Mouse (Mus musculus): ENCODE results near the gene Tyms.
"Not testable (repeated sequence)": the region's sequence is repeated elsewhere in the genome, so short reads cannot be mapped to it uniquely, and the experiment has no call there.

Gene Tyms

DNA sequence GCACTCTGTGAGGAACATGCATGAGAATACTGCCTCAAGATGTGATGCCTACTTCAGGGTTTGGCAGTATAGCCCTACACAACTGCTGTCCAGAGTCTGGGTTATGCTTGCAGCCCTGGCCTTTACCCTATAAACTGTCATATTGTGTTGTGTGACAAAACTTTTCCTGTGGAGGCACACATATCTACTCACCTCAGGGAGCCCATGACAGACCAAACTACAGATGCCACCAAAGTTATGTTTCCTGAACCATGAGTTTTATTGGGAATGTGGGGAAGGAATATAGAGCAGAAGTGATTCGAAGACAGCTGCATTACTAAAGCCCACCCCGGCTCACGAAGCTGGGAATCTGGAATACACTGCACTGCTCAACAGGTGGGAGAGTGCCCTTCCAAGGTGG is 29.9 kb upstream of the Tyms start:
- DNase-seq (ENCODE audit: low read depth), result no peak

DNA sequence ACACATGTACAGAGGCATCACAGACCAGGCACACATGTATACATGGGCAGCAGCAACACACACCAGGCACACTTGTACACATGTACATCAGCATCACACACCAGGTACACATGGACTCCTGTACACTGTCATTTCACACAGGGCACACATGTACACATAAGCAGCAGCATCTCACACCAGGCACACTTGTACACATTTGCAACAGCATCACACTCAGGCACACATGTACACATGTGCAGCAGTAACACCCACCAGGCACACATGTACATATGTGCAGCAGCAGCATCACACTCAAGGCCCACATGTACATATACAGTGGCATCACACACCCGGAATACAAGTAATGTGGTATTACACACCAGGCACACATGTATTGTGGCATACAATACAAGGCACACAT is 24.8 kb upstream of the Tyms start:
- no peak for DNase-seq (ENCODE audit: low read depth)

DNA sequence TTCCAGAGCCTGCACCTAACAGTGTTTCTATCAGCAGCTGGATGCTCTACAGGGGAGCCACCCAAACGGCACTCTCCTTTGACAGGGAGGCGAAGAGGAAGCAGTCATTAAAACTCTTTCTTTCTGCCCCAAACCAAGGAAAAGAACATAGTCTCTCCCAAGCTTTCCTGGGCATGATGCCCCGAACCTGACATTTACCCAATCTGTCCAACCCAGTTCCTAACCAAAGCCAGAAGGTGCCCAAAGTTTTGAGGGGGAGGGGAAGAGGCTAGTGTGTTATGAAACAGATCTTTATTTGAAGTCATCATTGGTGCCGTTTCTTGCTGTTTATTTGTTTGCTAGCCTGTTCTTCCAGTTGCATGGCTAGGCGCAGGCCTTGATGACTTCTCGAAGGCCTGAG is 22.3 kb upstream of the Tyms start:
- DNase-seq (ENCODE audit: low read depth), result peak; percentile 58

DNA sequence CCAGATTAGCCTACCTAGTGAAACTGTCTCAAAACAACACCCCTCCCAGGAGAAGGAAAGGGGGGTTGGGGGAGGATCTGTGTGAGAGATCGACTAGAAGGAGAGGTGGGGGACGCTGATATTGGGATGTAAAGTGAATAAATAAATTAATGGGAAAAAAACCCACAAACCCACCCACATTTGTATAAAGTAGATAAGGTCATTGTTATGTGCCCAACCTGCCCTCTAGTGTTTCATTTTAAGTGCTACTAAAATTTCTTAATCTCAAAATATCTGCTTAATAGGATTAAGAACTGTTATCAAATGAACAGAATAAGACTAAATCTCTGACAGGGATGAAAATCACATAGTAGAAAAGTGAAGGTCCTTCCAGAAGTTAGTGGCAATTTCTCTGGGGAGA is 21.0 kb upstream of the Tyms start:
- DNase-seq (ENCODE audit: low read depth), result no peak

DNA sequence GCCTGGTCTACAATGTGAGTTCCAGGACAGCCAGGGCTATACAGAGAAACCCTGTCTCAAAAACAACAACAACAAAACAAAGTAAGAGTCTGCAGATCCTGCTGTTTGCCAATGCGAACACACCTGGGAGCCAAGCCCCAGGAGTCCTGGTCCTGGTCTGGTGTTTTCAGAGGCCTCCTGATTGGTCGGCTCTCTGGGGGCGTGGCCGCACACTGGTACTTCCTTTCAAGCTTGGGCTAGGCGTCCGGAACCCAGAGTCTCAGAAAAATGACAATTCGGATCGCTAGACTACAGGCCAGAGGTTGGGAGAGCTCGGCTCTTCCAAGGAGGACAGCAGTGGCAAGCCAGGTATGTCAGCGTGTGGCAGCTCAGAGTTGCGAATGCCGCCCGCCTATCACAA is 19.3 kb upstream of the Tyms start:
- DNase-seq (ENCODE audit: low read depth), result no peak

DNA sequence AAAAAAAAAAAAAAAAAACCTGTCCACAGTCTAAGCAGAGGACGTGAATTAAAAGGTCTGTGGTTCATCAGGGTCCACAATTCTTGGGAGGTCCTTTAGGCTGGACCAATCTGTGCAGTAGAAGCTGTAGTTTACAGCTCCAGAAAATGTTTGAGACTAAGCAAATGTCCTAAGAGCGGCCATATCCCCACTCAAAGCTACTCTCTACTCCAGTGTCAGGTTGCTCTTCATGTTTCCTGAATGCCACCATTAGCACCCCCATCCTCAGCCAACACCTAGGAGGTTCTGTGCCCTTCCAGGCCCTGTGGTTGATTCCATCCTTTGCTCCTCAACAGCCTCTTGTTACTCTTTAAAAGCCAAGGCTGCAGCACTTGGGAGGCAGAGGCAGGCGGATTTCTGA is 1.0 kb downstream of the Tyms start:
- peak; percentile 13 for DNase-seq (ENCODE audit: low read depth)

DNA sequence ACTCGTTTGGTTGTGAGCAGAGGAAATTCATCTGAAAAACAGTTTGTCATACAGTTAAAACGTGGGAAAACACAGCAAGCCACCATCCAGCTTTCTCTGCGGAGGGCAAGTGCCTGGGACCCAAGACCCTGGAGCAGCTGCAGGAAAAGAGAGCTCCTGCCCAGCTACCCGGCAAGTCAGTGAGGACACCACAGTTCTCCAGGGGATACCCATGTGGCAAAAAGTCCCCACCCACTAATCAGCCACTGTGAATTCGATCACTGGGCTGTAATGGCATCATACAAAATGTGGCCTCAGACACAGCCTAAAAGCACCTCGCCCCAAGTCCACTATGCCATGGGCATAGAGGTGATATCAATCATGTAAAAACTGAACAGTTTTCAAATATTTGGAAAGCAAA is 1.7 kb downstream of the Tyms start:
- DNase-seq (ENCODE audit: low read depth), result no peak

DNA sequence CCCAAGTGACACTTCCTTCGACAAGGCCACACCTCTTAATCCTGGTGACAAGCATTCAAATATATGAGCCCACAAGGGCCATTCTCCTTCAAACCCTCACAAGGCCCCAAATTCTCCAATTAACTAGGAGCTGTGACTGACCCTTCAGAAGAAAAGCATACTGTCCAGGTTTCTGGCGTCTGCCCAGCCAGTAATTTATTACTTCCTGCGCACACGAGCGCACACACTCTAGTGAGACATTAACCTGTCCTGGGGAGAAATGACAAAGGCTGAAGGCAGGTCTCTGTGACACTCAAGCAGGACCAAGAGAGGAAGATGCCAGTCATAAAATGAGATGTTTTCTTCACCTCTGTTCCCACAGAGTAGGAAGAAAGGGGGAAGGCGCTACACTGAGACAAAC is 5.7 kb downstream of the Tyms start:
- DNase-seq (ENCODE audit: low read depth), result no peak

DNA sequence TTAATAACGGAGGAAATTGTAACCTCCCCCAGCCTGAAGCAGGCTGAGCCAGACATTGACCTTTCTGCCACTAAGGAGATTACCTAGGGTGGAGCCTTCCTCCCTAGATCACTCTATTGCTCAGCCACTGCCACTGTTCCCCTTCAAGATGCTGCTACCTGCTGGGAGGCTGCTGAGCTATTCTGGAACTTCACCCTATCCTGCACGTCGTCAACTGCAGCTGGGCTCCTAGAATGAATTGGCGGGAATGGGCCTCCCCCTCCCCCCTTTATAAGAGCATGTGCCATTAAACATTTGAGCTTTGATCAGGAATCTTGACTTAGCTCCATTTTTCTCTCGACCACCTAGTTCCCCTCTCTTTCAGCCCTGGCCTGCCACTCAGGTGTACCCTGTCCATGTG is 13.8 kb downstream of the Tyms start:
- not testable (repeated sequence) for DNase-seq (ENCODE audit: low read depth)

DNA sequence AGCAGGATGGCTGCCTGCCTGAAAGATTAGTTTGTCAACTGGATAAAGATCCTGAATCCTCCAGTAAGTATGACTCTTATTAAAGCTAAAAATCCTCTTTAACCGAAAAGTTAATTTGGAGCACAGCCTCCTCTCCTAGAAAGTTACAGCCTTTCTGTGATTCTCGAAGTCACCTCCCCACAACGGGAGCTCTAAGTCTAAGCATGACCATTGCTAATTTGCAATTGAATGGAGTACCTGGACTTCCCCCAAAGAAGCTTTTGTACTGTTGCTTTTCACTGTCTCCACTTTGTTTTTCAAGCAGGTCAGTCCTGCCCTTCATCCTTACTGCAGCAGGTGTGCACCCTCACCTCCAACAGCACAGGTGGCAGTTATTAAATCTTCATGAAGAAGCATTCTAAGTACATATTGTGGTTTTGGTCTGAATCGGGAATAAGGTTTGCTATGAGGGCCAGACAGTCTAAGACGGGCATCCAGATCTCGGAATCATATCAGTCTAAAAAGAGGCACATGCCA is 15.1 kb downstream of the Tyms start:
- no peak for DNase-seq (ENCODE audit: low read depth)

DNA sequence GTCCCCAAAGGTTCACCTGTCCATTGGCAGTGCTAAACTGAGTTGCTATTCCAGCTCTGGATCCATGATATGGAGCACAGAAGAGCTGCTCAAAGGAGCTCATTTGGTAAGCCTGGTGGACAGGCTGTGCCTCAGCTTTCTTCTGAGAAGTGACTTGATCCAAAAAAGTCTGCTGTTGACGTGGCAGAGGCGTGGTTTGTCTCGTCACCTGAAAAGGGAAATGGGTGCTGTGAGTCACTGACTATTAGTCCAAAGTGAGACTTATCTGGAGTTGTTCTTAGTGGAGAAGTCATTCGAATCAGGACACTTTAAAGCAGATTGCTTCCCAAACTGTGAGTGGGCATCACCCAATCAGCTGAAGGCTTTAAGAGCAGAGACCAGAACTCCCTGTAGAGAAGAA is 33.6 kb downstream of the Tyms start:
- DNase-seq (ENCODE audit: low read depth), result not testable (repeated sequence)

DNA sequence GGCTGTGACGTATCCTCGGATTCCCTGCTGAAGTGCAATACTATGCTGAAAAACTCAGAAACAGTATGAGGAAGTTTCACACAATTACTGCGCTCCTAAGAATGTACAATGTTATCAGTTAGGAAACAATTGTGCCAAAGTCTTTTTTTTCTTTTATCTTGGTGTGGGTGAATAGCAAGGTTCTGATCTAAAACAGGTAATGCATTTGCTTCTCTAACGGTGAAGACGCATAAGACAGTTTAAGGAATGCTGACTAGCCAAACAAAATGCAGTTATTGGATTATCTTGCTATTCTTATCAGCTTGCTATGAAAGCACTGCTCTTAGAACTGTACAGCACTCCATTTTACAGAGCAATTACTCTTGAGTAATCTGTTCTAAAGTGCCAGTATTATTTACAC is 34.1 kb downstream of the Tyms start:
- not testable (repeated sequence) for DNase-seq (ENCODE audit: low read depth)

DNA sequence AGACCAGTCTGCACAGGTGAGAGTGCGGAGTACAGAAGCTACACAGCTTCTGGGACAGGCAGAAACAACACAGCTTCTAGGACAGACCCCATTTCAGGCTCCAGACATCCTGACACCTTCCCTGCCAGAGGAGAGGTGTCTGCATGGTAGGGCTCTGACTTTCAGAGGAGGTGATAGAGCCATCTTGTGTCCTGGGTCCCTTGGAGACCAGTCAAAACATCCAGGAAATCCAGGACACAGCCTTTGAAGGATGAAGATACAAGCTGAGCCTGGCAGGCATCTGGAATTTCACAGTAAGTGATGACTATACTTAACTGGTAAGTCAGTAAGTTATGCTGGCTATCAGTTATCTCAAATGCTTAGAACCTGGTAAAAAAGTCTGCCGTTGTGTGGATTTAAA is 36.3 kb downstream of the Tyms start:
- not testable (repeated sequence) for DNase-seq (ENCODE audit: low read depth)

DNA sequence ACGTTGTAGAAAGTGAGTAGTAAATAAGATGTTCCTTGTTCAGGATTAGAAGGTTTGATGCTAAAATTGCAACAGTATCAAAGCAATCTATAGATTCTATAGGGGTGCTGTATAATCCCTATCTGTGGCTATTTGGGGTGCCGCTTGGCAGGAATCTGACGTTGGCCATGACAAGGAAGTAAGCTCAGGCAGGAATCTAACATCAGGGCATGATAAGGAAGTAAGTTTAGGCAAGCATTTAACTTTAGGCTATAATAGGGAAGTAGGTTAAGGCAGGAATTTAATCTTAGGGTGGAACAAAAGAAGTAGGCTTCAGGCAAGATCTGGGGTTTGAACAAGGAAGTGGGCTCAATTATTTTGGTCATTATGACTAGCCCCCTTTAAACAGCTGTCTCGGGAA is 37.6 kb downstream of the Tyms start:
- not testable (repeated sequence) for DNase-seq (ENCODE audit: low read depth)

DNA sequence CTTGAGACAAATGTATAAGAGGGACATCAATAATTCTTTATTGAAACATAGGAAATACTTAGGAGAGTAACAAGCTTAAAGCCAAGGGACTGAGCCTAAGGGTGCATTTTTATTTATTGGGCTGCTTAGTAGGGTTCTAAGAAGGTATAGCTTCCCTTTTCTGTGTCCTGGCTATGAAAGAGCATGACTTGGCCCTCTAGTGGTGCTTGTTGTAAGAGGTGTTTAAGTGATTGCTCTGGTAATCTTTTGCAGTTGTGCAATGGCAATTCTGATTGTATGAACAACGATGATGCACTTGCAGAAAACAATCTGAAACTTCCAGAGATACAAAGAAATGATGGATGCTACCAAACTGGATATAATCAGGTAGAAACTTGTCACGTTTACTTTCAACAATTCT is 58.8 kb downstream of the Tyms start:
- DNase-seq (ENCODE audit: low read depth), result peak; percentile 83

DNA sequence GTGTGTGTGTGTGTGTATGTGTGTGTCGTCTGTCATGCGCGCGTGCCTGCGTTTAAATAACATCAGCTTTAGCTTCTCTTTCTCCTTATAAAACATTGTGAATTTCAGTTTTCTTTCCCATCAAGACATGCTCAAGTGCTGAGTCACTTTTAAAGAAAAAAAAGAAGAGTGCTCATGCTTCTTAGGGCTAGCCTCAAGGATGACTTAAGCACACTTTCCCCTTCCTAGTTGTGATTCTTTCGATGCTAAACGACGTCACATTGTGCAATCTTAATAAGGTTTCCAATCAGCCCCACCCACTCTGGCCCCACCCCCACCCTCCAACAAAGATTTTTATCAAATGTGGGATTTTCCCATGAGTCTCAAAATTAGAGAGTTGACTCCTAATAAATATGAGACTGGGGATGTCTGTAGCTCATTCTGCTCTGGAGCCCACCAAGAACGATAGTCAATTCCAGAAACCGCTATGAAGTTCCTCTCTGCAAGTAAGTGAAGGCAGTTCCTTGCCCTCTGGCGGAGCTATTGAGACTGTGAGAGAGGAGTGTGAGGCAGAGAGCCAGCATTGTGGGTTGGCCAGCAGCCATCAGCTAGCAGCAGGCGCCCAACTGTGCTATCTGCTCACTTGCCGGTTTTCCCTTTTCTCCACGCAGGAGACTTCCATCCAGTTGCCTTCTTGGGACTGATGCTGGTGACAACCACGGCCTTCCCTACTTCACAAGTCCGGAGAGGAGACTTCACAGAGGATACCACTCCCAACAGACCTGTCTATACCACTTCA is 60.5 kb downstream of the Tyms start, which contains the start of gene Il6:
Gene Il6 (plus strand): TSS at position 389 of the 778 bp plus-strand sequence.
- DNase-seq (ENCODE audit: low read depth), result peak; percentile 98
